Mouse (Mus musculus): Measurements from ENCODE around the gene Ptk7.

DNA sequence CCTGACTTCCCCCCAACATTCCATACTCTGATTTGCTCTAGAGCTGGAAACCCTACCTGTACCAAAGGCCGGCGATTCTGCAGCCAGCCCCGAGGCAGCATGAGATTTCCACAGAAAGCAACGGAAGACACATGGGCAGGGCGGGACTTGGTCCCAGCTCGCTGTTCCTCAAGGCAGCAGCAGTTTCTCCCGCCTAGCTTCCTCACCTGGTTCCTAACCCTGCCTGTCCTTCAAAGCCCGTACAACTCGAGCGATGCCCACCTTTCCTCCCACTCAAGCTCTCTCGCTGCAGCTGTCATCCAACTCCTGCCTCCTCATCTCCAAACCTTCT is 74.7 kb downstream of the Ptk7 start:
- TF ChIP-seq CTCF (IDR thresholded peaks at IDR 0.05; ENCODE audit: borderline replicate concordance, insufficient read depth, low read depth, low read length) (no peak), POLR2A (IDR thresholded peaks at IDR 0.05; ENCODE audit: borderline replicate concordance, insufficient read depth, low read length) (peak; percentile 41; the same call in 1 of the 2 replicates)
